Comparison of ENCODE assay signal across 9 mouse cellular contexts in the genomic region with DNA sequence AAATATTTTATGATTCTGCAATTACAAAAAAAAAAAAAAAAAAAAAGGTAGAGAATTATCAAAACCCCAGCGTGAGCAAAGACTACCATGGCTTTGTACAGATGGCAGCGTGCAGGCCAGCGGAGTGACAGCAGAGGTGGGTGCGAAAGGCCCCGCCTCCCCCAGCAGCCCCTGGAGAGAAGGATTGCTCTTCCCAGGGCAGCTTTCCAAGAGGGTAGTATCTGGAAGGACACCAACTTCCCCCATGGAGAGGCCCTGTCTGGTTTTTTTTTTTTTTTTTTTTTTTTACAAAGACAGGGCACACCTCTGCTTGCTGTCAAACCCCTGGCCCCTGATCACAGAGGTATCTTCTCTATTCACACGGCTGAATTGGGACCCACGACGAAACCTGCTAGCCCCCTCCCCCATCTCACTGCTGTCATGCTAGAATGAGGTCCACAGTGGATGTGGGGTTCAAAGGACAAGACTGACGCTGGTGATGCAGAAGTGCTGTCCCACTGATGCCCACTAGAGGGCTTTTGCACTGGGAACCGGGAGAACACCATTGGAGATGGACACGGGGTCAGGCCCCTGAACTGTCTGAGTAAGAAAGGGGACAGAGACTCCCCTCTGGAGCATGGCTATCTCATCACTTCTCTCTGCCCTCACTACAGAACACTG.
DNase-seq lines count a peak whose midpoint lies in the region; ATAC-seq and TF ChIP-seq lines count a peak whose summit lies in the region.
"Had no signal": no experiment of that assay in that cellular context is flagged by ENCODE, and none has a peak within 500 bp of the region (broad histone marks: within the 10 kb centered on the region; RNA-seq: fewer than 3 reads in every experiment).

No protein-coding gene starts in this region.

- H3K36me3 ChIP-seq in hindbrain, embryonic 13.5 days: no peaks in the 10 kb centered on the region
- H3K36me3 ChIP-seq in liver, embryonic 11.5 days (ENCODE audit: control insufficient read depth, insufficient read depth, low read length): no peaks in the 10 kb centered on the region
- no peaks in the 10 kb centered on the region for H3K36me3 ChIP-seq in neural tube, embryonic 13.5 days
- H3K36me3 ChIP-seq: heart, embryonic 13.5 days had no signal

- no peak; the same call in 1 of the 2 replicates for ATAC-seq in hindbrain, embryonic 13.5 days (ENCODE audit: low FRiP score)
- ATAC-seq in liver, embryonic 11.5 days (replicated peaks; ENCODE audit: low FRiP score): 0 out of 2 replicates have a peak, but pooled peaks have one; percentile 41
- ATAC-seq in neural tube, embryonic 13.5 days (ENCODE audit: low read depth): no peak
- ATAC-seq in activated CD4-positive, CD25-positive, alpha-beta regulatory T cell, adult 4 months: no peak

- no peak overlapping the region for H3K27ac ChIP-seq in embryonic fibroblast, embryonic 13.5 days (ENCODE audit: insufficient read depth, low read length)
- peak overlapping the region; percentile 80 for H3K27ac ChIP-seq in hindbrain, embryonic 13.5 days
- no peak overlapping the region for H3K27ac ChIP-seq in liver, embryonic 11.5 days (ENCODE audit: low read depth, low read length)
- peak overlapping the region; percentile 86 for H3K27ac ChIP-seq in neural tube, embryonic 13.5 days (replicated peaks)
- H3K27ac ChIP-seq: heart, embryonic 13.5 days had no signal

- H3K4me3 ChIP-seq in embryonic fibroblast, embryonic 13.5 days (ENCODE audit: insufficient read depth, low read length): no peak overlapping the region
- H3K4me3 ChIP-seq in hindbrain, embryonic 13.5 days: no peak overlapping the region
- H3K4me3 ChIP-seq in liver, embryonic 11.5 days (ENCODE audit: low read depth, low read length): no peak overlapping the region
- no peak overlapping the region for H3K4me3 ChIP-seq in neural tube, embryonic 13.5 days
- H3K4me3 ChIP-seq: heart, embryonic 13.5 days had no signal

- TF ChIP-seq POLR2A in embryonic fibroblast, embryonic 13.5 days (IDR thresholded peaks at IDR 0.05; ENCODE audit: low read depth, low read length): no peak

- H3K4me1 ChIP-seq in embryonic fibroblast, embryonic 13.5 days (ENCODE audit: control insufficient read depth, insufficient read depth, low read length): no peaks in the 10 kb centered on the region
- peaks cover 94% of the 10 kb centered on the region for H3K4me1 ChIP-seq in hindbrain, embryonic 13.5 days (replicated peaks)
- H3K4me1 ChIP-seq in liver, embryonic 11.5 days (replicated peaks; ENCODE audit: control insufficient read depth, insufficient read depth, low read length): no peaks in the 10 kb centered on the region
- H3K4me1 ChIP-seq in neural tube, embryonic 13.5 days (replicated peaks): peaks cover 96% of the 10 kb centered on the region
- H3K4me1 ChIP-seq: heart, embryonic 13.5 days had no signal

- no peaks in the 10 kb centered on the region for H3K9me3 ChIP-seq in hindbrain, embryonic 13.5 days
- no peaks in the 10 kb centered on the region for H3K9me3 ChIP-seq in liver, embryonic 11.5 days (ENCODE audit: control insufficient read depth, low read length)
- H3K9me3 ChIP-seq in neural tube, embryonic 13.5 days: no peaks in the 10 kb centered on the region
- H3K9me3 ChIP-seq: heart, embryonic 13.5 days had no signal

- 0 out of 2 replicates have a peak overlapping the region, but pooled peaks have one; percentile 8 for H3K4me2 ChIP-seq in hindbrain, embryonic 13.5 days
- no peak overlapping the region for H3K4me2 ChIP-seq in liver, embryonic 11.5 days
- no peak overlapping the region for H3K4me2 ChIP-seq in neural tube, embryonic 13.5 days
- H3K4me2 ChIP-seq: heart, embryonic 13.5 days had no signal

- peak; percentile 54 for DNase-seq in urinary bladder, postnatal 14 days (ENCODE audit: low spot score)
- DNase-seq in urinary bladder, adult 2 months (ENCODE audit: low spot score): no peak
- DNase-seq in adrenal gland, postnatal 4 days (ENCODE audit: low spot score in 2 of 2): peak; percentile 22 to 47
- peak; percentile 51 for DNase-seq in liver, embryonic 11.5 days (ENCODE audit: low spot score)

- no peaks in the 10 kb centered on the region for H3K27me3 ChIP-seq in hindbrain, embryonic 13.5 days
- H3K27me3 ChIP-seq in liver, embryonic 11.5 days (replicated peaks; ENCODE audit: control insufficient read depth, insufficient read depth, low read length): peaks cover 15% of the 10 kb centered on the region
- no peaks in the 10 kb centered on the region for H3K27me3 ChIP-seq in neural tube, embryonic 13.5 days

- no peak overlapping the region for H3K9ac ChIP-seq in hindbrain, embryonic 13.5 days
- no peak overlapping the region for H3K9ac ChIP-seq in liver, embryonic 11.5 days (ENCODE audit: low read depth, low read length)
- H3K9ac ChIP-seq in neural tube, embryonic 13.5 days: peak overlapping the region; percentile 23; the same call in 1 of the 2 replicates
- H3K9ac ChIP-seq: heart, embryonic 13.5 days had no signal

- peak; percentile 63; the same call in 1 of the 2 replicates for TF ChIP-seq CTCF in embryonic fibroblast, embryonic 13.5 days (IDR thresholded peaks at IDR 0.05; ENCODE audit: borderline replicate concordance, insufficient read depth, low read length)

- WGBS in hindbrain, embryonic 13.5 days: 15% methylated on average over 11 of the region's 11 CpGs
- WGBS in liver, embryonic 11.5 days: 38% methylated on average over 11 of the region's 11 CpGs
- 19% methylated on average over 11 of the region's 11 CpGs for WGBS in neural tube, embryonic 13.5 days

Comparison
In these comparisons a context has a peak if more than half of its experiments do, and no peak if none do; other contexts are left out.
1. H3K27ac ChIP-seq: peak in hindbrain, embryonic 13.5 days (single experiment) and neural tube, embryonic 13.5 days (single experiment); none in embryonic fibroblast, embryonic 13.5 days (single experiment) and liver, embryonic 11.5 days (single experiment).